Mouse (Mus musculus): ENCODE measurements around the gene Amd1.

Gene Amd1

DNA sequence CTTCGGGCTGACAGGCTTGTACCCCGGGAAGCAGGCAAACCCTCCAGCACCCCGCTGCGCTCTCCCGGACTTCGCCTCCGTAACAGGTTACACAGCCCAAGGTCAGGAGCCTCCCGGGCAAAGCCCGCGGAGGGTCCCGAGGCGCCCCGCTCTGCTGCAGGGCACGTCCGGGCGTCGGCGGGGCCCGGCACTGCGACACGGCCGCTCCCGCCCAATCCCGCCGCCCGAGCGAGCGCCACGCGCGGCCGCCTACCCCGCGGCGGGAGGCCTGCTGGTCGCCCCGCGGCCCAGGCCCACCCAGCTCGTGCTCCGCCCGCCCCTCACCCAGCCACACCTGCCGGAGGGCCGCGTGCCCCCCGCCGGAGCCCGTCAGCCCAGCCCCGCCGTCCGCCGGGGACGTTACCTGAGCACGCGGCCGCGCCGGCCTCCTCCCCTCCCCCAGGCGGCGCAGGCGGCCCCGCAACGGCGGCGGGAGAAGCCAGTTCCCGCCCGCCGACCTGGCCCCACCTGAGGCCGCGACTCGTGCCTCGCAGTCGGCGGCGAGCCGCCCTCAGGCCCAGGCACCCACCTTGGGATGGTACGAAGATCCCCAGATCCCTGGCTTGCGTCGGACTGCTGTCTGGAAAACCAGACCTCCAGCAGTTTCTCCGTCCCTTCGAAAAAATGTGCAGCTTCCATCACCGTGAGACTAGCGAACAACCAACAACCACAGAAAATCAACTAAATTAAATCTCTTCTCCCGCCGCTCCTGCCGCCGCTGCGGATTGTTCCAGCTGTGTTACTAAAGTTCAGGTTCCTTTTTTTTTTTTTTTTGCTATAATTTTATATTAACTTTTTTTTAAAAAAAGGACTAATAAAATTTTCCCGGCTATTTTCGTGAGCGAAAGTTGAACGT lies 558 bp downstream of the Amd1 start:
- peak; percentile 26 to 42 for DNase-seq (ENCODE audit: low spot score in 2 of 2)

DNA sequence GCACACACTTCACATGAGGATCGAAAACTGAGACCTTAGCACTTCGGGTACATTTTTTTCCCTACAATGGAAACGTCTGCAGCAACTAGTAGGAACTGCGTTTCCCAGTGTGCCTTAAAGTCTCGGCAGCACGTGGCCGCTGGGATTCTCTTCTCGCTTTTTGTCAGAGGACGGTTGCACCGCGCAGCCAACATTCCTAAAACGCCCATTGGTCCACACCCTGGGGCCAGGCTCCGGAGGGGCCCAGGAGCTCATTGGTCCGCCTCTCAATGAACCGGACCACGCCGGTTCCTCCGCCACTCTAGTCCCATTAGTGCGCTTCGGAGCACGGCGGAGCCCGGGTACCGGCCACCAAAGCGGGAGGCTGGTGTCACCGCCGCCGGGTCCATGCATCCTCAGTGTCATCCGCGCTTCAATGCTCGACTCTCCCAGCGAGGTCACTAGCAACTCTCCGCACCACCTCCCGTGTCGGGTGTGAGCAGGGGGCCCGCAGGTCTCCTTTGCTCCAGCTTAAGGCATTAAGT lies 1.3 kb downstream of the Amd1 start:
- DNase-seq (ENCODE audit: low spot score in 2 of 2), result peak; percentile 75 to 80

DNA sequence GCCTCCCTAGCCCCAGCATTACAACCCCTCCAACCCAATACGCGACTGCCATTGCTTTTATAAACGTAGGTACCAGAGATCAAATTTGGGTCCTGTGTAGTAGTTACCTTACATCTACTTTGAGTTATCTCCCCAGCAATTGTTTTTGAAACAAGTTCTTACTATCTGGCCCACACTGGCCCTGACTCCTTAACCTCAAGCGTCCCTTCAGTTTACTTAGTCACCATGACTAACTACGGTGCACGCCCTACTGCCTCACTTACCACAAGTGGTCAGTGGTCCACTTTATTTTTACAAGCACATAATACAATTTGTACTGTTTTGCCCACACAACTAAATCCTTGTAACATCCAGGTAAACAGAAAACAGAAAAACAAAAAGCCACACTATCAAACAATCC lies 9.3 kb downstream of the Amd1 start:
- no peak for DNase-seq (ENCODE audit: low spot score in 2 of 2)

GRCm38 (mm10) chr10:40286767-40287166 lies 15.2 kb downstream of the Amd1 start:
- no peak for DNase-seq (ENCODE audit: low spot score in 2 of 2)

DNA sequence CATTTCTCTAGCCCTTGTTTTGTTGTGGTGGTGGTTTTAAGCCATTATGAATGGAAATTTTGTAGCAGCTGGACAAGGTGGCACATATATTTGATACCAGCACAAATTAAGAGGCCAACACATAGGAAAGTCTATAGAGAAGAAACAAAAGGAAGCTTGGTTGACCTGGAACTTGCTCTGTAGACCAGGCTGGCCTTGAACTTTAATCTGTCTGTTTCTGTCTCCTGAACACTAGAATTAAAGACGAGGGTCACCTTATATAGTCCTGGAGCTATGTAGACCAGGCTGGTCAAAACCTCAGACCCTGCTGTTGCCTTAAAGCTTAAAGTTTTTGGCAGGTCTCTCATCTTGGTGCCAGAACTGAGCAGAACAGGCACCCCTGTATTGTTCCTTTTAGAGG lies 16.4 kb downstream of the Amd1 start:
- DNase-seq (ENCODE audit: low spot score in 2 of 2), result no peak

GRCm38 (mm10) chr10:40284997-40285396 lies 17.0 kb downstream of the Amd1 start:
- no peak for DNase-seq (ENCODE audit: low spot score in 2 of 2)

DNA sequence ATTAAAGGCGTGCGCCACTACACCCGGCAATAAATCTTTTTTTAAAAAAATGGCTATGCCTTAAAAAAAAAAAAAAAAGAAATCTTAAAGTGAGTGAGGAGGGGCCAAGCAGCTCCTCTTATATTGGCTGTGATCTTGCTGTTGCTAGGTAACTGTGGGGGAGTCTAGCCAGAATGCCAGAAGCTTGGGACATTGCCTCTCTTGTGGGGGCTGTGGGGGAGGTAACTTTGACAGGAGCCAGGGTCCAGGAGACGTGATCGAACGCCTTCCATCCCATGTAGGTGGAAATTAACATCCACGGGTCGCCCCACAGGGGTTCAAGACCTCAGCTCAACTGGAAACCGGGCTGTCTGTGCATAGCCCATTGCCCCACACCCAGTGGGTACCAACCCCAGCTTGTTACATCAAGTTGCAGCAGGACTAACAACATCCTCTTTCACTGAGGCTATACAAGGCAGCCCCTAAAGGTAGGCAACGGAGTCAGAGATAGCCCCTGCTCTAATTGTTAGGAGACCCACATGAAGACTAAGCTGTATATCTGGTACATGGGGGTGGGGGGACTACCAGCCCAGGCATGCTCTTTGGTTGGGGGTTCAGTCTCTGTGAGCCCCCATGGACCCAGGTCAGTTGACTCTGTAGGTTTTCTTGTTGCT lies 17.7 kb downstream of the Amd1 start:
- DNase-seq (ENCODE audit: low spot score in 2 of 2), result peak; percentile 56 to 57

DNA sequence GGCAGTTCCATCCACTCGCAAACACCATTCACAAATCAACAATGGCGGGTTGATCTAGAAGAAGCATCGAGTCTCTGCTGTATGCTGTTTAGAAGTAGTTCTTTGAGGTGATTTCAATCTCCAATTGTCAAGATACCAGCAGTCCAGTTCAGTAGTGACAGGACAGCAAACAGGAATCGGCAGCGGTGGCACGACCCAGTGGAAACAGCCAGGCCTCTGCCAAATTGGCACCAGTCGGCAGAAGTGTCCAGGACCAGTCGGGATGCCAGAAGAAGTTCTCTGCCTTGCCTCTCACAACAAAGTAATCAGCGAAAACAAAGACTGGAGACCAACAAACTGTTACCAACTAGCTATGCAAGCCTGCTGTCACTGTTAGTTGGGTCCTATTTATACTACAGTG lies 18.4 kb downstream of the Amd1 start:
- DNase-seq (ENCODE audit: low spot score in 2 of 2), result no peak

GRCm38 (mm10) chr10:40281565-40281964 lies 20.4 kb downstream of the Amd1 start:
- no peak for DNase-seq (ENCODE audit: low spot score in 2 of 2)

DNA sequence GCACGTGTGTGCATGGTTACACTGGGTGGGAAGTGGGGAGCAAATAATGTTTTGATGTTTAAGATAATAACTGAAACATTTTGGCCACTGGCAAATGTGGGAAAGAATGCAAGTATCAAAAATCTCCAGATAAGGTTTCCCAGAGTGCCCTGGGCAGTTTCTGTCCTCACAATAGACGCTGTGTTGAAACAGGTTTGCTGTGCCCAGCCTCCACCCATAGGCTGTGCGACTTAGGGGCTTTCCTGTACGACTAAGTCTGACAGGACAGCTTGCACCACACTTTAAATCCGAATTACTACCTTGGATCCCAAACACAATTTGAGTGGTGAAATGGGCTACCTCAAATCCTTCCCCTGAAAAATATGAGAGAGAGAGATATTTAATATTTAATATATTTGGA lies 23.7 kb downstream of the Amd1 start:
- no peak for DNase-seq (ENCODE audit: low spot score in 2 of 2)

DNA sequence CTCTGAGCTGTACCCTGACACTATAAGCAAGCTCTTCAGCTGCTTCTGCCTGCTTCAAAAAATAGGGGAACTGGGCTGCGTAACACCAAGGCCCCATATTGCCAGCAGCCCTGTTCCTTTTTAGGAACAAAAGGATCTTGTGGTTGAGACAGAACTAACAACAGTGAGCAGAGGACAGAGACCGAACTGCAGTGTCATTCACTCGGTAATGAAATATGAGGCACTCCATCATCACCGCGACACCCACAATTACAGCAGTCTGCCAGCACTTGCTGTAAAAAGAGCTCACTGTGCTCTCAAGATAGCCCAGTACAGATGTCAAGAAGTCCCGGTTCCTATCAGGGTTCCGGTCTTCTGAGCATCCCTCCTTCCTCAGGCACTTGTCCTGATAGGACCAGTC lies 26.0 kb downstream of the Amd1 start:
- DNase-seq (ENCODE audit: low spot score in 2 of 2), result no peak

- DNase-seq (ENCODE audit: low spot score in 2 of 2), result no peak
Measured at GRCm38 (mm10) chr10:40273938-40274337, 28.0 kb downstream of the Amd1 start.

DNA sequence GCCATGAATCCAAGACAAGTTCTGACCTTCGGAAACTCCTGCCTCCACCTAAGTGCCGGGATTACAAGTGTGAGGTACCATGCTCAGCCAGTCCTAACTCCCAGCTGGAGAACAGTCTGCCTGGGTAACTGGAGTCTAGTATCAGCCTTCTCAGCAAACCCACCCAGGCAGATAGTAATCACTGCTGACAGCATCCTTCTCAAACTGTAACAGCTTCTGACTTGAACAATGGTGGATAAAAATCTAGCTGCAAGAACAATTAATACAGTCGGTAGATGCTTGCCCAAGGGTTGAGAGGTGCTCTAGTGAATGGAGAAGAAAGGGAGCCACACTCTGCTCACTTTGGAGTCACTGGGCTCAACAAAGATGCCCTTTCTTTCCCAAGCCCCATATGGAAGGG lies 30.8 kb downstream of the Amd1 start:
- no peak for DNase-seq (ENCODE audit: low spot score in 2 of 2)

DNA sequence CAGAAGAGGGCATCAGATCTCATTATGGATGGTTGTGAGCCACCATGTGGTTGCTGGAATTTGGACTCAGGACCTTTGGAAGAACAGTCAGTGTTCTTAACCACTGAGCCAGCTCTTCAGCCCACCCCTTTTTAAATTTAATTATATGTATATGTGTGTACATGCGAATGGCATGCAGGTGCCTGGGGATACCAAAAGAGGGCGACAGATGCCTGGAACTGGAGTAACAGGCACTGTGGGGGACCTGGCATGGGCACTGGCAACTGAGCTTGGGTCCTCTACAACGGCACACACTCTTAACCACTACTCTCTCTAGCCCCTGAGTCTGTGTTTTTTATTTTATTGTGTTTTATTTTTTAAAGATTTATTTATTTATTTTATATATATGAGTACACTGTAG lies 37.1 kb downstream of the Amd1 start:
- no peak for DNase-seq (ENCODE audit: low spot score in 2 of 2)

- no peak for DNase-seq (ENCODE audit: low spot score in 2 of 2)
Measured at GRCm38 (mm10) chr10:40263691-40264090, 38.3 kb downstream of the Amd1 start.

DNA sequence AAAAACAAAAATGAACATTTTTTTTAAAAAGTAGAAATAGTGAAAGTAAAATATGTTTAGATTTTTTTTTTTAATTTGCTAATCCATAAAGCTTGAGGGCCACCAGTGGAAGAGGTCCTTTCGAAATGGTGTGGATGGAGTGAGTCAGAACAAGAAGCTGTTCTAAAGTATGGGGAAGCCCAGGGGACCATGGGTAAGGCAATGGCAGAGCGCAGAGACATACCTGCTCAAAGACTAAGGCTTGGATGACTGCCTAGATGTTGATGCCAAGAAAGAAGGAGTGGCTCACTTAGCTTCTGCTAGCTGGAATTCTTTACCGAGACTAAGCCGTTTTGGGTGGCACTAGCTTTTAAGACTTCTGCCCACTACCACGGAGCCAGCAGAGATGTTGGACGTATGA lies 39.8 kb downstream of the Amd1 start:
- DNase-seq (ENCODE audit: low spot score in 2 of 2), result no peak

GRCm38 (mm10) chr10:40260305-40260704 lies 41.7 kb downstream of the Amd1 start:
- no peak for DNase-seq (ENCODE audit: low spot score in 2 of 2)

DNA sequence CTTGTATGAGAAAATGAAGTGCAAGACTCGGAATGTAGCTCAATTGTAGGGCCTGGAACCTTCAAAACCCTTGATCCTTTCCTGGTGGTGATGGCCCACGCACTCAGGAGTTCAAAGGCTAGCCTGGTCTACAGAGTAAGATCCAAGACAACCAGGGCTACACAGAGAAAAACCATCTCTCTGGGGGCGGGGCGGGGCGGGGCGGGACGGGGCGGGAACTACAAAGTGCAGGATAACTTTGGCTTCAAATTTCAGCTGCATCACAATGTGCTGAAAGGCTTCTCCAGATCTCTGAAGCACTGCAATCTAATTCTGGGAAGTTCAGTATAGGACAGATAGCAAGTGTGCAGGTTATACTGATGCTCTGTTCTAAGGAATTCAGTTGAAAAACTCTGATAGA lies 42.4 kb downstream of the Amd1 start:
- DNase-seq (ENCODE audit: low spot score in 2 of 2), result no peak

DNA sequence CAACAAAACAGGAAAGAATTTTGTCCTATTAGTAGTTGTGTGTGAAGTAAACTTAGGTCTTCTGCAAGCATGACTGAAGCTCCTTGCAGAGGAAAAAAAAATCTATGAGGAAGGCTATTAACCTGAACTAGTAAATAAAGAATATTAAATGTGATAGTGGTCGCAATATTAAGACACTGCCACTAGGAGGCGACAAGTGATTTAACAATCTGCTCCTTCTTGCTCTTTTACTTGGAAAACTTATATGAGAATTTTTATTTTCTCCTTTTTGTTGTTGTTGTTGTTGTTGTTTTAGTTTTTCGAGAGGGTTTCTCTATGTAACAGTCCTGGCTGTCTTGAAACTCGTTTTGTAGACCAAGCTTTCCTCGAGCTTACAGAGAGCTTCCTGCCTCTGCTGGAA lies 43.0 kb downstream of the Amd1 start:
- DNase-seq (ENCODE audit: low spot score in 2 of 2), result peak; percentile 50 to 65

DNA sequence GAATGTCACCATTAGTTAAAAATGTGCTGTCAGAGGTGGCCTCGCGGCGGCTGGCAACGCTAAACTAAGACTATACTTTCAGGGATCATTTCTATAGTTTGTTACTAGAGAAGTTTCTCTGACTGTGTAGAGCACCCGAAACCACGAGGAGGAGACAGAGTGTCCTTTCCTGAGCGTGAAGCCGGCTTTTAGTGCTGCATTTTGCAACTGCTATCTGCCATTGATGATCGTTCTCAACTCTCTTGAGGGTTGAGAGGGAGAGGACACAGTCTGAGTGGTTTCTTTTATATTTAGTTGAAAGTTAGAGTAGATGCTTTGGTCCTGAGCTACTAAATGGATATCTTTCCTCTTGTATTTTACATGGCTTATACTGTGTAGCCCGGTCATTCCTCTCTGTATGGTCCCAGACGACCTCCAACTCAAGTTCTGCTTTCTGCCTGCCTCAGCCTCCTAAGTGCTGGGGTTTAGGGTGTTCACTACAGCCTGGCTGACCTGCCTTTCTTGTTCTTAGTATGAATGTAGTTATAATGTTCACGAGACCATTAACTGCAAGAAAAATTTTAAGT lies 43.5 kb downstream of the Amd1 start:
- DNase-seq (ENCODE audit: low spot score in 2 of 2), result peak; percentile 47 to 55

GRCm38 (mm10) chr10:40257414-40258255 lies 44.4 kb downstream of the Amd1 start, which contains the start of gene Gtf3c6:
Gene Gtf3c6, minus strand, starts transcription at chr10:40258108.
- peak; percentile 95 to 97 for DNase-seq (ENCODE audit: low spot score in 2 of 2)

GRCm38 (mm10) chr10:40256716-40257115 lies 45.3 kb downstream of the Amd1 start:
- DNase-seq (ENCODE audit: low spot score in 2 of 2), result peak; percentile 44 to 56

All from right cerebral cortex, adult 2 months (tissue).